Mouse (Mus musculus) granulocyte monocyte progenitor cell, adult 5-6 weeks (primary cell): ENCODE measurements around the gene Alkbh1. TPM values are rescaled to one million over a fixed set of nuclear protein-coding genes. Genes with fewer than 3 reads are reported as not detected.

Experiments
- ATAC-seq: replicated peaks from 2 replicates; pipeline ENCODE4 v1.8.0; 2016; ENCODE audit warnings: mild to moderate bottlenecking, moderate TSS enrichment, inconsistent platforms; ENCODE audit not compliant: poor library complexity, severe bottlenecking
- total RNA-seq, 2 experiments: library from RNA; stranded (forward) in 1 of 2; stranded (reverse) in 1 of 2; fragments of 200-712, 200-1000 nt in 1 of 2; fragments of >200 nt in 1 of 2; fragmentation: Nextera tagmentation in 1 of 2; gene quantifications; 2 replicates each; pipeline ENCODE4 v1.2.3; 2014 to 2017

Alkbh1 gene
- total RNA-seq, 2 experiments from 2014 or later, result 65.3 to 70.3 TPM

DNA sequence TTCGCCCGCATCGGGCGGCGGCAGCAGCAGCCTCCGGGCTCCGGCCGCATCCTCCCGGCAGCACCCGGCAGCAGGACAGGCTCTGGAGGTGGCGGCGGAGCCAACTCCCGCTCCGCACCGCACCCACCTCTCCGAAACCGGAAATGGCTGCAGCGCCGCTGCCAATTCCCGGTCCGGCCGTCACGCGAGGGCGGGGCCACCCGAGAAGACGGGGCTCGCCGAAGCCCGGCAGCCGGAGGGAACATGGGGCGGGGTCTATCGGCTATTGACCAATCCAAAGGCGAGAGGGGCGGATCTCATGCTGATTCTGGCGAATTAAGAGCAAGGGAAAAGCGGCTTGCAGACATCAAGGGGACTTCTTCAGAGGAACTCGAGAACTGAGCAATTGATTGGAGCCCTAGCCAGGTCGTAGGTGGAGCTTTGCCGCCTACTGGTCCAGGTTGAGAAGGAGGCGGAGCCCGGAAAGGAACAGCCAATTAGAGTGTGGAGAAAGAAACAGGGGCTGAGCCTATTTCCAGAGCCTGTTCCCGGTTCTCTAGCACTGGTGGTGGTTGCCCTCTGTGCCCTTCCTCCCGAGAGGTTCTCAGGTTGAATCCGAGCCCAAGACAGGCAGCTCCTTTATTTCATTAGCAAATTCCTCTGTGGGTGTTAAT is 55.6 kb downstream of the Alkbh1 start, which contains the start of gene Sptlc2:
Sptlc2 (minus strand) TSS at position 234 of the 653 bp plus-strand sequence.
- peak; percentile 78 for ATAC-seq

DNA sequence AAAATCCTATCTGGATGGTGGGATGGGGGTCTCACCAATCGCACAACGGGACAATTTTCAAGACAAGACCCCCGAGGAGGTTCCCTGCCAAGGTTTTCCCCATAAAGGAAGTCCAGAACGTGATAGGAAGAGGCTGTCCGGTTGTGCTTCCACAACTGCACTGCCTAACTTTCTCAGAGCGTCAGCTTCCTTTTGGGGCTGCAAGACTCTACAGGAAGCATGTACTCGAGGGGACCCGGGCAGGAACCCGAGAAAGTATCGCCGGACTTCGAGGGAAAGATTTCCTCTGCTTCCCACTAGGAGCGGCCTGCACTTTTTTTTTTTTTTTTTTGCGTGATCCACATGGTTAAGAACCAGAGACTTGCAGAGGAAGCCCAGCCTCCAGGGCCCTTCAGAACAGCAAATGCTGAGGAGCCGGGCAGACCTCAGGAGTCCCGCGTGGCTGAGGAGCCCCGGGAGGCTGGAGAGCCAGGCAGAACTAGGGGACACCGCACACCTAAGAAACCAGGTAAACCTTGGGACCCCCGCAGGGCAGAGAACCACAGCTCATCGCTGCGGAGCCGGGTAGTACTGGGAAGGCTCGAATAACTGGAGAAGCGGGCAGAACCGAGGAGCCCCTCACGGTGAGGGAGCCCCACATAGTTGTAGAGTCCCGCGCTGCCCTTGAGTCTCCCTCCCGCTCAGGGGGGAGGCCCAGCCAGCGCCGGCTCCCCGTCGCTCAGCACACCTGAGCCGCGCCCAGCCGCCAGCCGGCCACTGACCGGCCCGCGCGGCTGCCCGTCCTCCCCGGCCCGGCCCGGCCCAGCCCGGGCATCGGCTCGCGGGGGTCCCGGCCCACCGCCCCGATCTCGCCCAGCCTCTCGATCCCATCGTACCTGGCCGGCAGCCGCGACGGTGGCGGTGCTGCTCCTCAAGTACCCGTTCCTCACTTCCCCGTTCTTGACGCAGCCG is 56.4 kb downstream of the Alkbh1 start:
- ATAC-seq, result peak; percentile 21

DNA sequence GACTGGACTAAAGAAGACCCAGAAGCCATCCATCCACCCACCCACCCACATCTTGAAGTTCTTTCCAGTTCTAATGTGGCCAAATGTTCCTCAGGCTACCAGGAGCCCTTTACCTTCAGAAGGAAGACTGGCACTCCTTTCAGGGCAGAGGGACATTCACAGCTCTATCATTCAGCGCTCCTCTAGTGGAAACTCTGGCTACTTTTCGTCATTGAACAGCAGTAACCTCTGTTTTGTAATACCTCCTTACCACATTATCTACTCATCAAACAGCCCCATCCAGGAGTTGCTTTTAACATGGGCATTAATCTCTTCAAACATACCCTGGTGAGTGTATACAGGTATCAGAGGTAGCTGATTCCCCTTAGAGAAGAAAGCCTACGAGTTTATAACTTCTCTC is 58.8 kb downstream of the Alkbh1 start:
- no peak for ATAC-seq

DNA sequence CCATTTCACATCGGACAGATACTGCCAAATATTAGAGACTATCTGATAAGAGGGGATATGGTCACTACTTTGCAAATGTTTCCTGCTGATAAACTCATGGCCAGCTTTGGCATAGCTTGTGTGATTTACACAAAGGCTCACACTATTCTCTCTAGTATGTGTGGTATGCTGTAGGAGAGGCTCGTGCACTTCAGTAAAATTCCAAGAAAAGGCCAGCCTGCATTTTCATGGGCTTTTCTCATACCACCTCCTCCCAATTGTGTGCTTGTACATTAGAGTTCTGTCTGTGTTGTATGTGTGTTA is 62.5 kb downstream of the Alkbh1 start:
- no peak for ATAC-seq

DNA sequence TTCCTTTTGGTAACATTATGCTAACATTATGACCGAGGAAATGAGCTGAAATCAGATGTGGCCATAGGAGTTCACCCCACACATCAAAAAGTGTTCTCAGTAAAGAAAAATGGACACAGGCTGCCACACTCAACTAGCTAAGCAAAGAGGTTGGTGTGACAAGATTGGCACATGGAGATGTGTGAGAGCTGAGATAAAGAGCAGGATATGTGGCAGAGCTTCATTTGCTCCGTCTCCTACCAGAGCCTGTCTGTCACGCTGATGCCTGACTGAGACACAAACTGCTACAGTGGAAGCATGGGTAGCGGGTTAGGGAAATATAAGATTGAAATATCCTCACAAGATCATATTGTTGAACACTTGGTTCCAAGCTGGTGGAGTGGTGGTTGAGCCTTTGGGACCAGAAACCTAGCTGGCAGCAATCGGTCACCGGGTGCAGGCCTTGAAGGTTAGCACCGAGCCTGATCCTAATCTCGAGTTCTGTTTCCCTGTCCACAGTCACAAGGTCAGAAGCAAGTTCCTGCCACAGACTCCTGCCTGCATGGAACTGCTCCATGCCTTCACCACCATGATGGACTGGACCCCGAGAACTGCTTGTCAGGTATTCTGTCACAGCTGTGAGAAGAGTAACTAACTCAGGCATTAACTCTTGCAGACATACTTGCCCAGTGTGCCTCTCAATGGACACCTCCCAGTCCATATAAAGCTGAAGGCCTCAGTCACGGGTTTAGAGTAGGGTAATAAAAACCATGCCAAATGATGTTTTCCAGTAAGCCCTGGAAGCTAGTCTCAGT is 63.0 kb downstream of the Alkbh1 start:
- 0 out of 2 replicates have a peak, but pooled peaks have one; percentile 4 for ATAC-seq

DNA sequence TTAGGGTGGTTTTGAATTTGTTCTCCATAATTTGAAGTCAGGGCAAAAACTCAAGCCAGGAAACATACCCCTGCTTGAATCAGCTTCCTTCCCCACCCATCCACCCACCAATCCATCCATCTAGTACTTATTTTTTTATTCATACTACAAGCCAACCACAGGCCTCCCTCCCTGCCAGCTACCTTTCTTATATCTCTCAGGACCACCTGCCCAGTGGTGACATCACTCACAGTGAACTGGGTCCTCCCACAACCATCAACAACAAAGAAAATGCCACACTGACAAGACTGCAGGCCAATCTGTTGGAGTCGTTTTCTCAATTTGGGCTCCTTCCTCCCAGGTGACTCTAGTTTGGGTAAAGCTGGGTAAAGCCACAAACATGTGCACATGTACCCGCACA is 64.3 kb downstream of the Alkbh1 start:
- no peak for ATAC-seq

Other genes starting within 250 kb of the Alkbh1 start
- 3.2 TPM in 1 of 2 replicates, not detected in the other for gene Samd15, start 244.3 kb downstream of the Alkbh1 start, total RNA-seq (2014; fragmentation: Nextera tagmentation)
- not detected in 2 replicates for gene Samd15, start 244.3 kb downstream of the Alkbh1 start, total RNA-seq (2017)
- 9.6 and 9.8 TPM in 2 replicates for gene Tmed8, start 243.6 kb downstream of the Alkbh1 start, total RNA-seq (2014; fragmentation: Nextera tagmentation)
- gene Tmed8, start 243.6 kb downstream of the Alkbh1 start, total RNA-seq (2017), result 5.4 and 8.0 TPM in 2 replicates
- gene Noxred1, start 205.3 kb downstream of the Alkbh1 start, total RNA-seq (2014; fragmentation: Nextera tagmentation), result 1.8 TPM in 1 of 2 replicates, not detected in the other
- gene Noxred1, start 205.3 kb downstream of the Alkbh1 start, total RNA-seq (2017), result not detected in 2 replicates
- 25.9 and 56.4 TPM in 2 replicates for gene Vipas39, start 177.8 kb downstream of the Alkbh1 start, total RNA-seq (2014; fragmentation: Nextera tagmentation)
- 27.2 and 31.0 TPM in 2 replicates for gene Vipas39, start 177.8 kb downstream of the Alkbh1 start, total RNA-seq (2017)
- gene Ahsa1, start 177.5 kb downstream of the Alkbh1 start, total RNA-seq (2014; fragmentation: Nextera tagmentation), result 174 and 185 TPM in 2 replicates
- 310 and 324 TPM in 2 replicates for gene Ahsa1, start 177.5 kb downstream of the Alkbh1 start, total RNA-seq (2017)
- not detected in 2 replicates for gene Ism2, start 144.3 kb downstream of the Alkbh1 start, total RNA-seq (2014; fragmentation: Nextera tagmentation)
- not detected in 2 replicates for gene Ism2, start 144.3 kb downstream of the Alkbh1 start, total RNA-seq (2017)
- 124 and 145 TPM in 2 replicates for gene Sptlc2, start 55.7 kb downstream of the Alkbh1 start, total RNA-seq (2014; fragmentation: Nextera tagmentation)
- 153 and 160 TPM in 2 replicates for gene Sptlc2, start 55.7 kb downstream of the Alkbh1 start, total RNA-seq (2017)
- 123 and 162 TPM in 2 replicates for gene Slirp, start 121 bp downstream of the Alkbh1 start, total RNA-seq (2014; fragmentation: Nextera tagmentation)
- gene Slirp, start 121 bp downstream of the Alkbh1 start, total RNA-seq (2017), result 102 and 106 TPM in 2 replicates
- gene Snw1, start 28.3 kb upstream of the Alkbh1 start, total RNA-seq (2014; fragmentation: Nextera tagmentation), result 70.0 and 74.3 TPM in 2 replicates
- 174 and 201 TPM in 2 replicates for gene Snw1, start 28.3 kb upstream of the Alkbh1 start, total RNA-seq (2017)
- gene Gm5788, start 50.7 kb upstream of the Alkbh1 start, total RNA-seq (2014; fragmentation: Nextera tagmentation), result not detected in 2 replicates
- gene Gm5788, start 50.7 kb upstream of the Alkbh1 start, total RNA-seq (2017), result not detected in 2 replicates
- gene Gm8300, start 70.3 kb upstream of the Alkbh1 start, total RNA-seq (2014; fragmentation: Nextera tagmentation), result not detected in 2 replicates
- not detected in 2 replicates for gene Gm8300, start 70.3 kb upstream of the Alkbh1 start, total RNA-seq (2017)
- not detected in 2 replicates for gene Oog1, start 158.7 kb upstream of the Alkbh1 start, total RNA-seq (2014; fragmentation: Nextera tagmentation)
- gene Oog1, start 158.7 kb upstream of the Alkbh1 start, total RNA-seq (2017), result not detected in 2 replicates
- gene Gm4027, start 174.9 kb upstream of the Alkbh1 start, total RNA-seq (2014; fragmentation: Nextera tagmentation), result not detected in 2 replicates
- gene Gm4027, start 174.9 kb upstream of the Alkbh1 start, total RNA-seq (2017), result not detected in 2 replicates
- gene Gm16381, start 200.6 kb upstream of the Alkbh1 start, total RNA-seq (2014; fragmentation: Nextera tagmentation), result not detected in 2 replicates
- not detected in 2 replicates for gene Gm16381, start 200.6 kb upstream of the Alkbh1 start, total RNA-seq (2017)